ENCODE assay signal across 8 mouse cellular contexts in genomic region chr3:107278479-107279269, GRCm38 (mm10). TPM values are rescaled to one million over a fixed set of nuclear protein-coding genes. Genes with fewer than 3 reads are reported as not detected.
DNase-seq lines count a peak whose midpoint lies in the region; ATAC-seq and TF ChIP-seq lines count a peak whose summit lies in the region.

TSS of gene Lamtor5 (plus strand) at chr3:107278858.

- 2% methylated on average over 43 of the region's 43 CpGs for WGBS in embryonic facial prominence, embryonic 13.5 days
- 3% methylated on average over 43 of the region's 43 CpGs for WGBS in heart, adult 2 months
- 2% methylated on average over 43 of the region's 43 CpGs for WGBS in limb, embryonic 13.5 days
- WGBS in midbrain, embryonic 16.5 days: 3% methylated on average over 43 of the region's 43 CpGs

- no peak within 1 kb of the TSS; the same call in 1 of the 2 replicates for H3K27ac ChIP-seq in embryonic facial prominence, embryonic 13.5 days
- peak within 1 kb of the TSS; percentile 72 for H3K27ac ChIP-seq in heart, adult 2 months
- H3K27ac ChIP-seq in limb, embryonic 13.5 days: no peak within 1 kb of the TSS
- H3K27ac ChIP-seq in midbrain, embryonic 16.5 days (ENCODE audit: low read length): 0 out of 2 replicates have a peak within 1 kb of the TSS, but pooled peaks have one; percentile 22

- no peaks in the 10 kb centered on the region for H3K9me3 ChIP-seq in embryonic facial prominence, embryonic 13.5 days
- no peaks in the 10 kb centered on the region for H3K9me3 ChIP-seq in limb, embryonic 13.5 days
- no peaks in the 10 kb centered on the region for H3K9me3 ChIP-seq in midbrain, embryonic 16.5 days (replicated peaks; ENCODE audit: control insufficient read depth, low read length, poor library complexity, severe bottlenecking)

- H3K27me3 ChIP-seq in embryonic facial prominence, embryonic 13.5 days: no peaks in the 10 kb centered on the region; the same call in 1 of the 2 replicates
- H3K27me3 ChIP-seq in heart, adult 2 months (ENCODE audit: control insufficient read depth, insufficient read depth, low read length): no peaks in the 10 kb centered on the region
- peaks cover 6% of the 10 kb centered on the region; the same call in 1 of the 2 replicates for H3K27me3 ChIP-seq in limb, embryonic 13.5 days
- H3K27me3 ChIP-seq in midbrain, embryonic 16.5 days (ENCODE audit: control insufficient read depth, insufficient read depth, low read depth, low read length): no peaks in the 10 kb centered on the region

- H3K9ac ChIP-seq in embryonic facial prominence, embryonic 13.5 days: peak within 1 kb of the TSS; percentile 86
- peak within 1 kb of the TSS; percentile 91 for H3K9ac ChIP-seq in heart, adult 2 months (ENCODE audit: low read depth, low read length)
- peak within 1 kb of the TSS; percentile 83 for H3K9ac ChIP-seq in limb, embryonic 13.5 days
- peak within 1 kb of the TSS; percentile 83 for H3K9ac ChIP-seq in midbrain, embryonic 16.5 days (ENCODE audit: low read depth, low read length)

- TF ChIP-seq EP300 in heart, adult 2 months (IDR thresholded peaks at IDR 0.05; ENCODE audit: insufficient read depth, low read depth, low read length): no peak

- H3K4me2 ChIP-seq in embryonic facial prominence, embryonic 13.5 days: peak within 1 kb of the TSS; percentile 70
- peak within 1 kb of the TSS; percentile 75 for H3K4me2 ChIP-seq in limb, embryonic 13.5 days (replicated peaks)
- peak within 1 kb of the TSS; percentile 62 for H3K4me2 ChIP-seq in midbrain, embryonic 16.5 days (ENCODE audit: low read length)

- DNase-seq in 3134 (ENCODE audit: extremely low read depth, insufficient read length, low spot score): peak; percentile 95
- peak; percentile 90 to 93 for DNase-seq in adrenal gland, postnatal 36 days
- DNase-seq in heart, adult 2 months: peak; percentile 91 to 95
- DNase-seq in kidney, adult 8-10 months: peak; percentile 92 to 93
- DNase-seq in spleen, postnatal 10 days (ENCODE audit: low spot score in 2 of 2): peak; percentile 88 to 91

- H3K4me3 ChIP-seq in embryonic facial prominence, embryonic 13.5 days: peak within 1 kb of the TSS; percentile 89
- H3K4me3 ChIP-seq in heart, adult 2 months: peak within 1 kb of the TSS; percentile 78
- peak within 1 kb of the TSS; percentile 88 for H3K4me3 ChIP-seq in limb, embryonic 13.5 days
- H3K4me3 ChIP-seq in midbrain, embryonic 16.5 days (ENCODE audit: low read depth, low read length): peak within 1 kb of the TSS; percentile 95

- ATAC-seq in embryonic facial prominence, embryonic 13.5 days (ENCODE audit: insufficient number of reproducible peaks, insufficient read depth, low FRiP score, low TSS enrichment, low read depth): peak; percentile 73
- peak; percentile 88 for ATAC-seq in limb, embryonic 13.5 days (ENCODE audit: low FRiP score, low read depth)
- ATAC-seq in midbrain, embryonic 16.5 days: peak; percentile 89

- H3K4me1 ChIP-seq in embryonic facial prominence, embryonic 13.5 days: peaks cover 12% of the 10 kb centered on the region
- H3K4me1 ChIP-seq in heart, adult 2 months (ENCODE audit: control insufficient read depth, insufficient read depth, low read length): peaks cover 1% of the 10 kb centered on the region; the same call in 1 of the 2 replicates
- peaks cover 10% of the 10 kb centered on the region for H3K4me1 ChIP-seq in limb, embryonic 13.5 days
- peaks cover 14% of the 10 kb centered on the region for H3K4me1 ChIP-seq in midbrain, embryonic 16.5 days (ENCODE audit: control insufficient read depth, insufficient read depth, low read length)

- intact Hi-C loops in heart, adult 2 months (cut with DNase I): loop anchor here (2.0 to 5.0 kb wide), 2 partner anchors 52 to 189 kb away; no protein-coding TSS in a partner anchor

- no peak for TF ChIP-seq CTCF in heart, adult 2 months (IDR thresholded peaks at IDR 0.05)

- peak; percentile 70 for TF ChIP-seq POLR2A in heart, adult 2 months (IDR thresholded peaks at IDR 0.05; ENCODE audit: insufficient read depth, low read depth, low read length)

- peaks cover 2% of the 10 kb centered on the region; the same call in 1 of the 2 replicates for H3K79me2 ChIP-seq in heart, adult 2 months (replicated peaks; ENCODE audit: control insufficient read depth, insufficient read depth, low read length)

- peaks cover 19% of the 10 kb centered on the region for H3K36me3 ChIP-seq in embryonic facial prominence, embryonic 13.5 days
- peaks cover 7% of the 10 kb centered on the region for H3K36me3 ChIP-seq in heart, adult 2 months (ENCODE audit: control insufficient read depth, insufficient read depth, low read length)
- H3K36me3 ChIP-seq in limb, embryonic 13.5 days: peaks cover 20% of the 10 kb centered on the region
- H3K36me3 ChIP-seq in midbrain, embryonic 16.5 days (ENCODE audit: control insufficient read depth, insufficient read depth, low read length): peaks cover 9% of the 10 kb centered on the region

RNA-seq across cellular contexts. Expression of gene Lamtor5, which starts in this region (rescaled TPM):
- total RNA-seq in adrenal gland, postnatal 36 days (2021): 10 to 100 TPM; 83.2 to 87.6 TPM
- 194 and 201 TPM in 2 replicates for polyA plus RNA-seq in embryonic facial prominence, embryonic 13.5 days (2015; fragmentation: Nextera tagmentation; extraction: Ambion mirVana)
- total RNA-seq in heart, adult 2 months (2021): 10 to 100 TPM; 62.1 to 73.6 TPM
- polyA plus RNA-seq in heart, adult 2 months (2012; rRNA removed): 93.0 and 118 TPM in 2 replicates
- 184 and 190 TPM in 2 replicates for polyA plus RNA-seq in limb, embryonic 13.5 days (2015; fragmentation: Nextera tagmentation; extraction: Ambion mirVana)
- 175 and 178 TPM in 2 replicates for polyA plus RNA-seq in midbrain, embryonic 16.5 days (2015; fragmentation: Nextera tagmentation; extraction: Ambion mirVana)

Comparison
In these comparisons a context has a peak if more than half of its experiments do, and no peak if none do; other contexts are left out.
1. H3K27ac ChIP-seq: peak in heart, adult 2 months (single experiment) and midbrain, embryonic 16.5 days (single experiment); none in embryonic facial prominence, embryonic 13.5 days (single experiment) and limb, embryonic 13.5 days (single experiment).
2. Peak in every context shown above with its lines, with median percentiles within 50 percentile points of each other: DNase-seq, ATAC-seq, H3K4me2 ChIP-seq, H3K4me3 ChIP-seq and H3K9ac ChIP-seq.